Mouse (Mus musculus): Measurements from ENCODE around the gene Zan.

- TF ChIP-seq CTCF (IDR thresholded peaks at IDR 0.05; ENCODE audit: insufficient read depth, low read length), result no peak
- no peak for TF ChIP-seq POLR2A (IDR thresholded peaks at IDR 0.05; ENCODE audit: borderline replicate concordance, extremely low read depth, low read depth, low read length)
These were observed 34.8 kb upstream of the Zan start for GRCm38 (mm10) chr5:137511706-137512105.

All from lung, adult 2 months (tissue).